Mouse (Mus musculus) MEL (cell line): Measurements from ENCODE around the gene Slc17a3. TPM values are rescaled to one million over a fixed set of nuclear protein-coding genes. Genes with fewer than 3 reads are reported as not detected.

Source experiments
- DNase-seq: peaks from one replicate; pipeline ENCODE4 v3.0.0; 2011; ENCODE audit warnings: low read depth, low spot score
- H3K27ac ChIP-seq: 2 replicates; pipeline ENCODE4 v1.5.1; 2012; ENCODE audit warnings: low read depth, mild to moderate bottlenecking, control low read depth, low read length, moderate library complexity; ENCODE audit not compliant: control insufficient read depth
- H3K27me3 ChIP-seq, 2 experiments: fragments of 150-350 bp in 1 of 2; sonication (generic) in 1 of 2; 2 replicates each; pipeline ENCODE4 v1.6.1; 2012; ENCODE audit warnings: low read length in 2 of 2, mild to moderate bottlenecking in 2 of 2, improper control_type of control experiment in 1 of 2, moderate library complexity in 1 of 2; ENCODE audit not compliant: insufficient read depth in 2 of 2, control insufficient read depth in 1 of 2
- H3K36me3 ChIP-seq, 2 experiments: 2 replicates each; pipeline ENCODE4 v1.6.1; 2012 to 2014; ENCODE audit warnings: low read length in 2 of 2, improper control_type of control experiment in 1 of 2, inconsistent platforms in 1 of 2, mild to moderate bottlenecking in 1 of 2; ENCODE audit not compliant: insufficient read depth in 2 of 2, control insufficient read depth in 1 of 2
- H3K4me1 ChIP-seq, 2 experiments: fragments of 150-350 bp in 1 of 2; sonication (generic) in 1 of 2; 2 replicates each; pipeline ENCODE4 v1.6.1; 2012; ENCODE audit warnings: low read length in 2 of 2, improper control_type of control experiment in 1 of 2, mild to moderate bottlenecking in 1 of 2; ENCODE audit not compliant: insufficient read depth in 2 of 2, control insufficient read depth in 1 of 2
- H3K4me3 ChIP-seq, 2 experiments: fragments of 150-350 bp in 1 of 2; sonication (generic) in 1 of 2; 2 replicates each; pipeline ENCODE4 v1.5.1; 2012; ENCODE audit warnings: low read depth in 2 of 2, low read length in 2 of 2, mild to moderate bottlenecking in 2 of 2, moderate library complexity in 2 of 2, control low read depth in 1 of 2, improper control_type of control experiment in 1 of 2; ENCODE audit not compliant: control insufficient read depth in 1 of 2, insufficient read depth in 1 of 2
- H3K79me2 ChIP-seq: 2 replicates; pipeline ENCODE4 v1.6.1; 2012; ENCODE audit warnings: mild to moderate bottlenecking, low read length, moderate library complexity; ENCODE audit not compliant: control insufficient read depth, poor library complexity, insufficient read depth
- H3K9ac ChIP-seq: 2 replicates; pipeline ENCODE4 v1.6.1; 2012; ENCODE audit warnings: low read depth, mild to moderate bottlenecking, control low read depth, low read length, moderate library complexity; ENCODE audit not compliant: control insufficient read depth, poor library complexity, severe bottlenecking
- H3K9me3 ChIP-seq: fragments of 150-350 bp; sonication (generic); replicated peaks from 2 replicates; pipeline ENCODE4 v1.6.1; 2012; ENCODE audit warnings: mild to moderate bottlenecking, low read length, improper control_type of control experiment, moderate library complexity; ENCODE audit not compliant: insufficient read depth
- CHD2 ChIP-seq: IDR thresholded peaks from 2 replicates; pipeline ENCODE4 v1.6.1; 2011; ENCODE audit warnings: low read length, improper control_type of control experiment
- CTCF ChIP-seq, 3 experiments: IDR thresholded peaks in 2 of 3; conservative IDR thresholded peaks in 1 of 3; 2 replicates each; pipeline ENCODE4 v1.5.1; 2011 to 2012; ENCODE audit warnings: low read length in 3 of 3, low read depth in 2 of 3, mild to moderate bottlenecking in 2 of 3, improper control_type of control experiment in 1 of 3, inconsistent platforms in 1 of 3, mixed read lengths in 1 of 3, moderate library complexity in 1 of 3; ENCODE audit not compliant: control insufficient read depth in 1 of 3, insufficient read depth in 1 of 3, poor library complexity in 1 of 3, severe bottlenecking in 1 of 3
- E2F4 ChIP-seq: IDR thresholded peaks from 2 replicates; pipeline ENCODE4 v1.6.1; 2011; ENCODE audit warnings: low read depth, low read length, improper control_type of control experiment, borderline replicate concordance
- ELF1 ChIP-seq: IDR thresholded peaks from 2 replicates; pipeline ENCODE4 v1.6.1; 2014; ENCODE audit warnings: low read depth, mild to moderate bottlenecking, inconsistent platforms, low read length, improper control_type of control experiment, moderate library complexity
- EP300 ChIP-seq, 2 experiments: IDR thresholded peaks; 2 replicates each; pipeline ENCODE4 v1.6.1; 2011; ENCODE audit warnings: improper control_type of control experiment in 2 of 2, low read length in 2 of 2, low read depth in 1 of 2, mild to moderate bottlenecking in 1 of 2
- GATA1 ChIP-seq: IDR thresholded peaks from 2 replicates; pipeline ENCODE4 v1.6.1; 2011; ENCODE audit warnings: low read depth, low read length, improper control_type of control experiment
- HCFC1 ChIP-seq: IDR thresholded peaks from 2 replicates; pipeline ENCODE4 v1.6.1; 2012; ENCODE audit warnings: low read depth, mild to moderate bottlenecking, inconsistent platforms, low read length, improper control_type of control experiment, moderate library complexity
- MAFK ChIP-seq: IDR thresholded peaks from 2 replicates; pipeline ENCODE4 v1.6.1; 2011; ENCODE audit warnings: low read depth, mild to moderate bottlenecking, low read length, improper control_type of control experiment, borderline replicate concordance
- MXI1 ChIP-seq: IDR thresholded peaks from 2 replicates; pipeline ENCODE4 v1.6.1; 2011; ENCODE audit warnings: mild to moderate bottlenecking, low read depth, low read length, improper control_type of control experiment
- NRF1 ChIP-seq: IDR thresholded peaks from 2 replicates; pipeline ENCODE4 v1.6.1; 2014; ENCODE audit warnings: low read depth, mild to moderate bottlenecking, inconsistent platforms, low read length, improper control_type of control experiment, moderate library complexity; ENCODE audit not compliant: poor library complexity, insufficient read depth, severe bottlenecking
- POLR2AphosphoS5 ChIP-seq: IDR thresholded peaks from 2 replicates; pipeline ENCODE4 v1.6.1; 2012; ENCODE audit warnings: low read depth, borderline replicate concordance, mild to moderate bottlenecking, inconsistent platforms, low read length, moderate library complexity, mixed read lengths
- RCOR1 ChIP-seq: IDR thresholded peaks from 2 replicates; pipeline ENCODE4 v1.6.1; 2012; ENCODE audit warnings: low read depth, mild to moderate bottlenecking, inconsistent platforms, low read length, improper control_type of control experiment
- SIN3A ChIP-seq: IDR thresholded peaks from 2 replicates; pipeline ENCODE4 v1.6.1; 2012; ENCODE audit warnings: low read length, improper control_type of control experiment, inconsistent platforms
- SMC3 ChIP-seq: IDR thresholded peaks from 2 replicates; pipeline ENCODE4 v1.6.1; 2011; ENCODE audit warnings: low read depth, low read length, improper control_type of control experiment
- TAL1 ChIP-seq: IDR thresholded peaks from 2 replicates; pipeline ENCODE4 v1.6.1; 2012; ENCODE audit warnings: mild to moderate bottlenecking, inconsistent platforms, low read length, moderate library complexity, mixed read lengths
- TBP ChIP-seq: IDR thresholded peaks from 2 replicates; pipeline ENCODE4 v1.8.0; 2011; ENCODE audit warnings: low read depth, low read length, improper control_type of control experiment
- USF1 ChIP-seq: IDR thresholded peaks from 2 replicates; pipeline ENCODE4 v1.6.1; 2014; ENCODE audit warnings: low read depth, mild to moderate bottlenecking, inconsistent platforms, low read length, improper control_type of control experiment, moderate library complexity
- ZNF384 ChIP-seq: IDR thresholded peaks from 2 replicates; pipeline ENCODE4 v1.6.1; 2012; ENCODE audit warnings: low read depth, mild to moderate bottlenecking, inconsistent platforms, low read length, improper control_type of control experiment
- polyA plus RNA-seq, 2 experiments: library from polyadenylated mRNA; stranded (reverse) in 1 of 2; unstranded in 1 of 2; fragments of >175 nt in 1 of 2; fragments of >200 nt in 1 of 2; gene quantifications; 2 replicates each; pipeline versions ENCODE4 v1.2.1 to v1.2.4; 2012; ENCODE audit warnings: low replicate concordance in 2 of 2, low read depth in 1 of 2; ENCODE audit not compliant: insufficient read length in 2 of 2, insufficient read depth in 1 of 2, missing spikeins in 1 of 2
- total RNA-seq: library from RNA; depleted of rRNA; stranded (reverse); fragments of 300-350 nt; gene quantifications from 2 replicates; pipeline ENCODE4 v1.2.3, GENCODE M21; 2012

The Slc17a3 gene
- total and polyA plus RNA-seq, 3 experiments, result not detected

- Histone ChIP-seq H3K36me3 (no peaks in the 10 kb centered on the region), H3K9me3 (no peaks in the 10 kb centered on the region), H3K27ac (no peak overlapping the region), H3K4me1 (no peaks in the 10 kb centered on the region), H3K27me3 (peaks cover 0 to 12% of the 10 kb centered on the region in 2 experiments; a peak in 2 of 4 replicates), H3K9ac (no peak overlapping the region), H3K79me2 (no peaks in the 10 kb centered on the region), H3K4me3 (no peak overlapping the region)
- no peak for DNase-seq
- TF ChIP-seq NRF1 (no peak), RCOR1 (no peak), ZNF384 (no peak), HCFC1 (no peak), E2F4 (no peak), SIN3A (no peak), CTCF (IDR thresholded peaks at IDR 0.05 in 2 of 3, conservative IDR thresholded peaks at IDR 0.05 in 1 of 3; ENCODE audit: control insufficient read depth in 1 of 3, insufficient read depth in 1 of 3, low read depth in 2 of 3, low read length in 3 of 3, poor library complexity in 1 of 3, severe bottlenecking in 1 of 3) (no peak), TAL1 (no peak), EP300 (IDR thresholded peaks at IDR 0.05; ENCODE audit: low read depth in 1 of 2, low read length in 2 of 2) (no peak), GATA1 (no peak), ELF1 (no peak), CHD2 (no peak), MXI1 (no peak), TBP (no peak), SMC3 (no peak), POLR2AphosphoS5 (no peak)
Measured at GRCm38 (mm10) chr13:23849299-23849698, 10.1 kb downstream of the Slc17a3 start.

DNA sequence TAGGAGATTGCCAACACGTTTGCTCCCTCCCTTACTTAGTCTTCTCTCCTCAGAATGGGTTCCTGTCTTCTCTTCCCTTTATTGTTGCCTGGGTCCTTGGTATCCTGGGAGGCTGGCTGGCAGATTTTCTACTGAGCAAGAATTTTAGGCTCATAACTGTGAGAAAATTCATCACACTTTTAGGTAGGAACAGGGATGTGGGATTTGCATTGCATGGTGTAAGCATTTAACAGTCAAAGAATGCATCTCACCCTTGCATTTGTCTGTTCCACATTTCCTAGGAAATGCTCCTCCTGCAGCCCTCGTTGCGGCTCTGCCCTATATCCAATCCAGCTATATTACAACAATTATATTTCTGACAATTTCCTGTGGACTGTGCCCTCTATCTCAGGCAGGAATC, 17.2 kb downstream of the Slc17a3 start:
- Histone ChIP-seq H3K9me3 (no peaks in the 10 kb centered on the region), H3K4me3 (no peak overlapping the region), H3K4me1 (peaks cover 0 to 6% of the 10 kb centered on the region in 2 experiments; a peak in 1 of 4 replicates), H3K36me3 (peaks cover 0 to 1% of the 10 kb centered on the region in 2 experiments; a peak in 1 of 4 replicates), H3K79me2 (no peaks in the 10 kb centered on the region), H3K27me3 (peaks cover 5 to 17% of the 10 kb centered on the region in 2 experiments), H3K27ac (no peak overlapping the region), H3K9ac (no peak overlapping the region)
- no peak for DNase-seq
- TF ChIP-seq USF1 (no peak), RCOR1 (no peak), MAFK (no peak)
